Mouse (Mus musculus): ENCODE measurements around the gene Ccl24. TPM values are rescaled to one million over a fixed set of nuclear protein-coding genes. Genes with fewer than 3 reads are reported as not detected.
A peak's percentile ranks its signal among the peaks of the same experiment; 100 is the strongest.

Ccl24 gene
- total RNA-seq, 2 experiments from 2014 or later: not detected

GRCm38 (mm10) chr5:135550910-135551309 lies 21.9 kb downstream of the Ccl24 start:
- ATAC-seq (replicated peaks; ENCODE audit: low FRiP score, poor library complexity, severe bottlenecking): no peak

GRCm38 (mm10) chr5:135547990-135548389 lies 24.9 kb downstream of the Ccl24 start:
- ATAC-seq (replicated peaks; ENCODE audit: low FRiP score, poor library complexity, severe bottlenecking): no peak

- peak; percentile 72 for ATAC-seq (replicated peaks; ENCODE audit: low FRiP score, poor library complexity, severe bottlenecking)
Measured at GRCm38 (mm10) chr5:135544865-135545797, 27.7 kb downstream of the Ccl24 start, which contains the start of gene Hip1. Gene Hip1, minus strand, starts transcription at chr5:135545120.

- no peak for ATAC-seq (replicated peaks; ENCODE audit: low FRiP score, poor library complexity, severe bottlenecking)
Measured at GRCm38 (mm10) chr5:135544032-135544558, 28.8 kb downstream of the Ccl24 start.

GRCm38 (mm10) chr5:135537794-135538214 lies 35.0 kb downstream of the Ccl24 start:
- ATAC-seq (replicated peaks; ENCODE audit: low FRiP score, poor library complexity, severe bottlenecking): no peak

- no peak for ATAC-seq (replicated peaks; ENCODE audit: low FRiP score, poor library complexity, severe bottlenecking)
Measured at GRCm38 (mm10) chr5:135537326-135537725, 35.5 kb downstream of the Ccl24 start.

GRCm38 (mm10) chr5:135535867-135536266 lies 37.0 kb downstream of the Ccl24 start:
- ATAC-seq (replicated peaks; ENCODE audit: low FRiP score, poor library complexity, severe bottlenecking): no peak

- ATAC-seq (replicated peaks; ENCODE audit: low FRiP score, poor library complexity, severe bottlenecking): no peak
Measured at GRCm38 (mm10) chr5:135533431-135533830, 39.4 kb downstream of the Ccl24 start.

GRCm38 (mm10) chr5:135531306-135531845 lies 41.5 kb downstream of the Ccl24 start:
- ATAC-seq (replicated peaks; ENCODE audit: low FRiP score, poor library complexity, severe bottlenecking): no peak

- ATAC-seq (replicated peaks; ENCODE audit: low FRiP score, poor library complexity, severe bottlenecking): no peak
Measured at GRCm38 (mm10) chr5:135529964-135530363, 42.9 kb downstream of the Ccl24 start.

GRCm38 (mm10) chr5:135529310-135529709 lies 43.5 kb downstream of the Ccl24 start:
- no peak for ATAC-seq (replicated peaks; ENCODE audit: low FRiP score, poor library complexity, severe bottlenecking)

GRCm38 (mm10) chr5:135527986-135528385 lies 44.9 kb downstream of the Ccl24 start:
- ATAC-seq (replicated peaks; ENCODE audit: low FRiP score, poor library complexity, severe bottlenecking): no peak

GRCm38 (mm10) chr5:135524660-135525560 lies 47.9 kb downstream of the Ccl24 start:
- ATAC-seq (replicated peaks; ENCODE audit: low FRiP score, poor library complexity, severe bottlenecking): no peak

- ATAC-seq (replicated peaks; ENCODE audit: low FRiP score, poor library complexity, severe bottlenecking): no peak
Measured at GRCm38 (mm10) chr5:135524087-135524486, 48.8 kb downstream of the Ccl24 start.

GRCm38 (mm10) chr5:135522111-135522722 lies 50.6 kb downstream of the Ccl24 start:
- ATAC-seq (replicated peaks; ENCODE audit: low FRiP score, poor library complexity, severe bottlenecking): no peak

Other genes with a start within 250 kb of the Ccl24 start
- gene Fkbp6, start 223.0 kb downstream of the Ccl24 start, total RNA-seq (2015; ENCODE audit: low replicate concordance): not detected in 2 replicates
- not detected in 2 replicates for gene Fkbp6, start 223.0 kb downstream of the Ccl24 start, total RNA-seq (2017; ENCODE audit: low replicate concordance)
- not detected in 2 replicates for gene Trim50, start 219.8 kb downstream of the Ccl24 start, total RNA-seq (2015; ENCODE audit: low replicate concordance)
- gene Trim50, start 219.8 kb downstream of the Ccl24 start, total RNA-seq (2017; ENCODE audit: low replicate concordance): not detected in 2 replicates
- 0.77 and 4.6 TPM in 2 replicates for gene Nsun5, start 203.1 kb downstream of the Ccl24 start, total RNA-seq (2015; ENCODE audit: low replicate concordance)
- gene Nsun5, start 203.1 kb downstream of the Ccl24 start, total RNA-seq (2017; ENCODE audit: low replicate concordance): 1.7 and 3.2 TPM in 2 replicates
- 13.8 and 21.3 TPM in 2 replicates for gene Pom121, start 178.5 kb downstream of the Ccl24 start, total RNA-seq (2015; ENCODE audit: low replicate concordance)
- 2.8 and 4.3 TPM in 2 replicates for gene Pom121, start 178.5 kb downstream of the Ccl24 start, total RNA-seq (2017; ENCODE audit: low replicate concordance)
- 1.2 and 5.0 TPM in 2 replicates for gene Hip1, start 27.9 kb downstream of the Ccl24 start, total RNA-seq (2015; ENCODE audit: low replicate concordance)
- 1.3 and 4.9 TPM in 2 replicates for gene Hip1, start 27.9 kb downstream of the Ccl24 start, total RNA-seq (2017; ENCODE audit: low replicate concordance)
- gene Ccl26, start 9.5 kb downstream of the Ccl24 start, total RNA-seq (2015; ENCODE audit: low replicate concordance): not detected in 2 replicates
- gene Ccl26, start 9.5 kb downstream of the Ccl24 start, total RNA-seq (2017; ENCODE audit: low replicate concordance): not detected in 2 replicates
- 9.6 and 9.8 TPM in 2 replicates for gene Rhbdd2, start 59.6 kb upstream of the Ccl24 start, total RNA-seq (2015; ENCODE audit: low replicate concordance)
- gene Rhbdd2, start 59.6 kb upstream of the Ccl24 start, total RNA-seq (2017; ENCODE audit: low replicate concordance): 0.28 and 5.1 TPM in 2 replicates
- gene Por, start 97.0 kb upstream of the Ccl24 start, total RNA-seq (2015; ENCODE audit: low replicate concordance): 8.8 and 9.0 TPM in 2 replicates
- 9.9 and 14.5 TPM in 2 replicates for gene Por, start 97.0 kb upstream of the Ccl24 start, total RNA-seq (2017; ENCODE audit: low replicate concordance)
- gene Tmem120a, start 171.4 kb upstream of the Ccl24 start, total RNA-seq (2015; ENCODE audit: low replicate concordance): 0.58 and 5.4 TPM in 2 replicates
- 6.0 and 8.7 TPM in 2 replicates for gene Tmem120a, start 171.4 kb upstream of the Ccl24 start, total RNA-seq (2017; ENCODE audit: low replicate concordance)
- gene Styxl1, start 205.3 kb upstream of the Ccl24 start, total RNA-seq (2015; ENCODE audit: low replicate concordance): not detected in 2 replicates
- gene Styxl1, start 205.3 kb upstream of the Ccl24 start, total RNA-seq (2017; ENCODE audit: low replicate concordance): not detected in 2 replicates
- gene Mdh2, start 205.4 kb upstream of the Ccl24 start, total RNA-seq (2015; ENCODE audit: low replicate concordance): 106 and 152 TPM in 2 replicates
- gene Mdh2, start 205.4 kb upstream of the Ccl24 start, total RNA-seq (2017; ENCODE audit: low replicate concordance): 47.2 and 55.1 TPM in 2 replicates
- not detected in 2 replicates for gene Srrm3, start 233.8 kb upstream of the Ccl24 start, total RNA-seq (2015; ENCODE audit: low replicate concordance)
- gene Srrm3, start 233.8 kb upstream of the Ccl24 start, total RNA-seq (2017; ENCODE audit: low replicate concordance): not detected in 2 replicates

Data from erythroblast, adult 5-6 weeks (primary cell).